Mouse (Mus musculus): ENCODE results near the gene Fbln2. TPM values are rescaled to one million over a fixed set of nuclear protein-coding genes. Genes with fewer than 3 reads are reported as not detected.
"Not testable (repeated sequence)": the region's sequence is repeated elsewhere in the genome, so short reads cannot be mapped to it uniquely, and the experiment has no call there.

The Fbln2 gene
- 298 and 344 TPM in 2 replicates for polyA plus RNA-seq (2015; fragmentation: Nextera tagmentation; extraction: Ambion mirVana)

- H3K9me3 ChIP-seq; H3K36me3 ChIP-seq; ATAC-seq (ENCODE audit: insufficient number of reproducible peaks, insufficient read depth, low FRiP score, low TSS enrichment, low read depth); H3K27me3 ChIP-seq: not testable (repeated sequence)
- H3K27ac ChIP-seq: peak within 1 kb of the TSS; percentile 84
- H3K4me2 ChIP-seq: peak within 1 kb of the TSS; percentile 87
- H3K9ac ChIP-seq: peak within 1 kb of the TSS; percentile 81
- peaks cover 80% of the 10 kb centered on the region for H3K4me1 ChIP-seq
- H3K4me3 ChIP-seq: peak within 1 kb of the TSS; percentile 65
These were observed at the start of gene Fbln2 for GRCm38 (mm10) chr6:91212155-91212554. Gene Fbln2, plus strand, starts transcription at chr6:91212455.

- no peak overlapping the region; the same call in 1 of the 2 replicates for H3K9ac ChIP-seq
- H3K36me3 ChIP-seq: peaks cover 13% of the 10 kb centered on the region; the same call in 1 of the 2 replicates
- WGBS: 86% methylated on average over 5 of the region's 5 CpGs
- no peak overlapping the region for H3K4me2 ChIP-seq
- peaks cover 41% of the 10 kb centered on the region for H3K4me1 ChIP-seq
- H3K27ac ChIP-seq: no peak overlapping the region
- no peak overlapping the region for H3K4me3 ChIP-seq
- no peak for ATAC-seq (ENCODE audit: insufficient number of reproducible peaks, insufficient read depth, low FRiP score, low TSS enrichment, low read depth)
- H3K27me3 ChIP-seq: no peaks in the 10 kb centered on the region
- H3K9me3 ChIP-seq: no peaks in the 10 kb centered on the region
These were observed 48.9 kb upstream of the Fbln2 start for GRCm38 (mm10) chr6:91163195-91163911.

- no peak overlapping the region for H3K4me2 ChIP-seq
- H3K27ac ChIP-seq: no peak overlapping the region
- H3K9me3 ChIP-seq: no peaks in the 10 kb centered on the region
- no peak for ATAC-seq (ENCODE audit: insufficient number of reproducible peaks, insufficient read depth, low FRiP score, low TSS enrichment, low read depth)
- no peaks in the 10 kb centered on the region for H3K27me3 ChIP-seq
- H3K4me1 ChIP-seq: peaks cover 29% of the 10 kb centered on the region
- no peak overlapping the region for H3K4me3 ChIP-seq
- H3K9ac ChIP-seq: no peak overlapping the region
- H3K36me3 ChIP-seq: peaks cover 15% of the 10 kb centered on the region
- WGBS: 69% methylated on average over 2 of the region's 2 CpGs
These were observed 47.7 kb upstream of the Fbln2 start for GRCm38 (mm10) chr6:91164584-91164983.

- no peak for ATAC-seq (ENCODE audit: insufficient number of reproducible peaks, insufficient read depth, low FRiP score, low TSS enrichment, low read depth)
- Histone ChIP-seq H3K4me3 (no peak overlapping the region), H3K27ac (no peak overlapping the region), H3K9me3 (no peaks in the 10 kb centered on the region), H3K4me1 (peaks cover 23% of the 10 kb centered on the region), H3K4me2 (no peak overlapping the region), H3K9ac (no peak overlapping the region), H3K27me3 (no peaks in the 10 kb centered on the region), H3K36me3 (peaks cover 17% of the 10 kb centered on the region)
- WGBS: 30% methylated on average over 3 of the region's 3 CpGs
These were observed 47.0 kb upstream of the Fbln2 start for GRCm38 (mm10) chr6:91165210-91165609.

GRCm38 (mm10) chr6:91167828-91168227, 44.4 kb upstream of the Fbln2 start:
- no peak overlapping the region for H3K27ac ChIP-seq
- whole genome bisulfite sequencing: 54% methylated on average over 3 of the region's 3 CpGs
- peaks cover 5% of the 10 kb centered on the region; the same call in 1 of the 2 replicates for H3K4me1 ChIP-seq
- no peak overlapping the region for H3K9ac ChIP-seq
- no peaks in the 10 kb centered on the region for H3K27me3 ChIP-seq
- H3K9me3 ChIP-seq: no peaks in the 10 kb centered on the region
- peaks cover 37% of the 10 kb centered on the region for H3K36me3 ChIP-seq
- no peak overlapping the region for H3K4me2 ChIP-seq
- no peak overlapping the region for H3K4me3 ChIP-seq
- no peak for ATAC-seq (ENCODE audit: insufficient number of reproducible peaks, insufficient read depth, low FRiP score, low TSS enrichment, low read depth)

GRCm38 (mm10) chr6:91169129-91169528, 43.1 kb upstream of the Fbln2 start:
- no peaks in the 10 kb centered on the region for H3K27me3 ChIP-seq
- H3K9me3 ChIP-seq: no peaks in the 10 kb centered on the region
- H3K27ac ChIP-seq: no peak overlapping the region
- H3K9ac ChIP-seq: no peak overlapping the region
- H3K4me3 ChIP-seq: no peak overlapping the region
- 91% methylated on average over 8 of the region's 8 CpGs for WGBS
- H3K36me3 ChIP-seq: peaks cover 45% of the 10 kb centered on the region
- H3K4me2 ChIP-seq: no peak overlapping the region
- H3K4me1 ChIP-seq: peaks cover 10% of the 10 kb centered on the region; the same call in 1 of the 2 replicates
- ATAC-seq (ENCODE audit: insufficient number of reproducible peaks, insufficient read depth, low FRiP score, low TSS enrichment, low read depth): no peak

GRCm38 (mm10) chr6:91171396-91171895, 40.8 kb upstream of the Fbln2 start:
- Histone ChIP-seq H3K4me1 (peaks cover 6% of the 10 kb centered on the region; the same call in 1 of the 2 replicates), H3K36me3 (peaks cover 48% of the 10 kb centered on the region), H3K27ac (no peak overlapping the region), H3K4me3 (no peak overlapping the region), H3K9ac (no peak overlapping the region), H3K9me3 (no peaks in the 10 kb centered on the region), H3K4me2 (no peak overlapping the region), H3K27me3 (no peaks in the 10 kb centered on the region)
- 76% methylated on average over 3 of the region's 3 CpGs for WGBS
- ATAC-seq (ENCODE audit: insufficient number of reproducible peaks, insufficient read depth, low FRiP score, low TSS enrichment, low read depth): no peak

- Histone ChIP-seq H3K27ac (no peak overlapping the region), H3K9ac (no peak overlapping the region), H3K9me3 (no peaks in the 10 kb centered on the region), H3K4me2 (no peak overlapping the region), H3K4me3 (no peak overlapping the region), H3K36me3 (peaks cover 47% of the 10 kb centered on the region), H3K4me1 (peaks cover 6% of the 10 kb centered on the region; the same call in 1 of the 2 replicates), H3K27me3 (no peaks in the 10 kb centered on the region)
- no peak for ATAC-seq (ENCODE audit: insufficient number of reproducible peaks, insufficient read depth, low FRiP score, low TSS enrichment, low read depth)
- 78% methylated on average over 2 of the region's 2 CpGs for WGBS
These were observed 39.9 kb upstream of the Fbln2 start for GRCm38 (mm10) chr6:91172381-91172780.

GRCm38 (mm10) chr6:91173221-91173880, 38.9 kb upstream of the Fbln2 start:
- Histone ChIP-seq H3K27me3 (no peaks in the 10 kb centered on the region), H3K27ac (no peak overlapping the region), H3K4me3 (no peak overlapping the region), H3K4me1 (0 out of 2 replicates have a peak, but pooled peaks cover 6% of the 10 kb centered on the region), H3K9me3 (no peaks in the 10 kb centered on the region), H3K36me3 (peaks cover 43% of the 10 kb centered on the region), H3K9ac (no peak overlapping the region), H3K4me2 (no peak overlapping the region)
- 43% methylated on average over 7 of the region's 7 CpGs for WGBS
- ATAC-seq (ENCODE audit: insufficient number of reproducible peaks, insufficient read depth, low FRiP score, low TSS enrichment, low read depth): no peak; the same call in 1 of the 2 replicates

- H3K4me3 ChIP-seq: no peak overlapping the region
- no peak for ATAC-seq (ENCODE audit: insufficient number of reproducible peaks, insufficient read depth, low FRiP score, low TSS enrichment, low read depth)
- H3K9me3 ChIP-seq: no peaks in the 10 kb centered on the region
- no peak overlapping the region for H3K9ac ChIP-seq
- no peak overlapping the region for H3K27ac ChIP-seq
- 81% methylated on average over 3 of the region's 3 CpGs for WGBS
- H3K4me2 ChIP-seq: no peak overlapping the region
- peaks cover 36% of the 10 kb centered on the region for H3K36me3 ChIP-seq
- no peaks in the 10 kb centered on the region for H3K27me3 ChIP-seq
- 0 out of 2 replicates have a peak, but pooled peaks cover 6% of the 10 kb centered on the region for H3K4me1 ChIP-seq
These were observed 38.0 kb upstream of the Fbln2 start for GRCm38 (mm10) chr6:91174211-91174610.

GRCm38 (mm10) chr6:91180767-91181171, 31.5 kb upstream of the Fbln2 start:
- no peak overlapping the region for H3K4me3 ChIP-seq
- no peaks in the 10 kb centered on the region for H3K9me3 ChIP-seq
- no peaks in the 10 kb centered on the region for H3K36me3 ChIP-seq
- H3K4me2 ChIP-seq: peak overlapping the region; percentile 44
- H3K4me1 ChIP-seq: peaks cover 30% of the 10 kb centered on the region
- peak overlapping the region; percentile 96 for H3K27ac ChIP-seq
- no peaks in the 10 kb centered on the region for H3K27me3 ChIP-seq
- 20% methylated on average over 9 of the region's 9 CpGs for WGBS
- H3K9ac ChIP-seq: 0 out of 2 replicates have a peak overlapping the region, but pooled peaks have one; percentile 11
- ATAC-seq (ENCODE audit: insufficient number of reproducible peaks, insufficient read depth, low FRiP score, low TSS enrichment, low read depth): peak; percentile 64
